Mouse (Mus musculus) hindbrain, embryonic 13.5 days (tissue): ENCODE measurements around the gene Creld1. TPM values are rescaled to one million over a fixed set of nuclear protein-coding genes. Genes with fewer than 3 reads are reported as not detected.

Source experiments
- ATAC-seq: fragments of 200-750 bp; cut with Nextera tagmentation; 2 replicates; pipeline ENCODE4 v1.8.0; 2017; ENCODE audit warnings: moderate TSS enrichment; ENCODE audit not compliant: low FRiP score
- H3K27ac ChIP-seq: fragments of 300-500 bp; sonication (generic); 2 replicates; pipeline ENCODE4 v1.5.1; 2015; ENCODE audit warnings: inconsistent platforms, mild to moderate bottlenecking, moderate library complexity
- H3K27me3 ChIP-seq: fragments of 300-500 bp; sonication (generic); 2 replicates; pipeline ENCODE4 v1.6.1; 2015; ENCODE audit warnings: mild to moderate bottlenecking, inconsistent platforms
- H3K36me3 ChIP-seq: fragments of 300-500 bp; sonication (generic); 2 replicates; pipeline ENCODE4 v1.6.1; 2015; ENCODE audit warnings: mild to moderate bottlenecking, inconsistent platforms
- H3K4me1 ChIP-seq: fragments of 300-500 bp; sonication (generic); replicated peaks from 2 replicates; pipeline ENCODE4 v1.6.1; 2015; ENCODE audit warnings: inconsistent platforms
- H3K4me2 ChIP-seq: fragments of 300-500 bp; sonication (generic); 2 replicates; pipeline ENCODE4 v1.6.1; 2015; ENCODE audit warnings: inconsistent platforms, mild to moderate bottlenecking, moderate library complexity
- H3K4me3 ChIP-seq: fragments of 300-500 bp; sonication (generic); 2 replicates; pipeline ENCODE4 v1.5.1; 2015; ENCODE audit warnings: mild to moderate bottlenecking, inconsistent platforms
- H3K9ac ChIP-seq: fragments of 300-500 bp; sonication (generic); 2 replicates; pipeline ENCODE4 v1.6.1; 2015; ENCODE audit warnings: mild to moderate bottlenecking, inconsistent platforms
- H3K9me3 ChIP-seq: fragments of 300-500 bp; sonication (generic); 2 replicates; pipeline ENCODE4 v1.6.1; 2016; ENCODE audit warnings: inconsistent platforms
- WGBS: fragments of 180-500 bp; shearing (Covaris S2); methylation state at CpG from one replicate; pipeline ENCODE4 v1.1.7; 2015; 5-methylcytosine and 5-hydroxymethylcytosine counted together
- polyA plus RNA-seq: library from polyadenylated mRNA; unstranded; fragments of >200 nt; fragmentation: Nextera tagmentation; extraction: Ambion mirVana; gene quantifications from 2 replicates; pipeline ENCODE4 v1.2.1, GENCODE M21; 2015

The Creld1 gene
- polyA plus RNA-seq, 1 experiment from 2014 or later, result 72.4 TPM

- H3K4me1 ChIP-seq, result peaks cover 21% of the 10 kb centered on the region
- H3K27me3 ChIP-seq, result peaks cover 53% of the 10 kb centered on the region
- WGBS, result 63% methylated on average over 10 of the region's 10 CpGs
- H3K9me3 ChIP-seq, result no peaks in the 10 kb centered on the region
- no peak overlapping the region for H3K27ac ChIP-seq
- peak overlapping the region; percentile 13; the same call in 1 of the 2 replicates for H3K9ac ChIP-seq
- H3K36me3 ChIP-seq, result no peaks in the 10 kb centered on the region
- no peak for ATAC-seq
- H3K4me3 ChIP-seq, result no peak overlapping the region
- H3K4me2 ChIP-seq, result no peak overlapping the region
Measured at GRCm38 (mm10) chr6:113472061-113472460, 11.0 kb upstream of the Creld1 start.

GRCm38 (mm10) chr6:113473246-113473645 lies 9.9 kb upstream of the Creld1 start:
- no peak overlapping the region for H3K27ac ChIP-seq
- H3K36me3 ChIP-seq, result no peaks in the 10 kb centered on the region
- 82% methylated on average over 2 of the region's 2 CpGs for WGBS

GRCm38 (mm10) chr6:113473715-113474114 lies 9.4 kb upstream of the Creld1 start:
- Histone ChIP-seq H3K36me3 (no peaks in the 10 kb centered on the region), H3K4me2 (no peak overlapping the region), H3K27ac (no peak overlapping the region), H3K9ac (no peak overlapping the region), H3K4me1 (peaks cover 21% of the 10 kb centered on the region), H3K9me3 (no peaks in the 10 kb centered on the region), H3K4me3 (no peak overlapping the region), H3K27me3 (peaks cover 44% of the 10 kb centered on the region)
- WGBS, result 91% methylated on average over 6 of the region's 6 CpGs
- ATAC-seq, result no peak

More at GRCm38 (mm10) chr6:113473246-113473645, 9.9 kb upstream of the Creld1 start:
- Histone ChIP-seq H3K4me3 (no peak overlapping the region), H3K27me3 (peaks cover 49% of the 10 kb centered on the region), H3K4me1 (peaks cover 21% of the 10 kb centered on the region), H3K9me3 (no peaks in the 10 kb centered on the region), H3K9ac (no peak overlapping the region), H3K4me2 (no peak overlapping the region)
- ATAC-seq, result no peak

GRCm38 (mm10) chr6:113477353-113477752 lies 5.7 kb upstream of the Creld1 start:
- Histone ChIP-seq H3K27me3 (peaks cover 16% of the 10 kb centered on the region), H3K27ac (no peak overlapping the region), H3K36me3 (no peaks in the 10 kb centered on the region), H3K4me2 (no peak overlapping the region), H3K9me3 (no peaks in the 10 kb centered on the region), H3K9ac (no peak overlapping the region), H3K4me3 (no peak overlapping the region), H3K4me1 (peaks cover 8% of the 10 kb centered on the region)
- 31% methylated on average over 7 of the region's 7 CpGs for WGBS
- ATAC-seq, result no peak

- H3K4me1 ChIP-seq, result peaks cover 17% of the 10 kb centered on the region
- 81% methylated on average over 10 of the region's 10 CpGs for WGBS
- H3K4me2 ChIP-seq, result no peak overlapping the region
- H3K9me3 ChIP-seq, result no peaks in the 10 kb centered on the region
- no peak overlapping the region for H3K4me3 ChIP-seq
- H3K27me3 ChIP-seq, result peaks cover 13% of the 10 kb centered on the region
- no peak overlapping the region for H3K27ac ChIP-seq
- H3K9ac ChIP-seq, result no peak overlapping the region
- H3K36me3 ChIP-seq, result no peaks in the 10 kb centered on the region
- no peak for ATAC-seq
Measured at GRCm38 (mm10) chr6:113478906-113479305, 4.2 kb upstream of the Creld1 start.

GRCm38 (mm10) chr6:113480555-113481373 lies 2.3 kb upstream of the Creld1 start:
- WGBS, result 70% methylated on average over 18 of the region's 18 CpGs
- Histone ChIP-seq H3K27ac (no peak overlapping the region), H3K36me3 (no peaks in the 10 kb centered on the region), H3K4me2 (no peak overlapping the region), H3K4me3 (no peak overlapping the region), H3K27me3 (peaks cover 11% of the 10 kb centered on the region), H3K9me3 (no peaks in the 10 kb centered on the region), H3K9ac (no peak overlapping the region), H3K4me1 (peaks cover 36% of the 10 kb centered on the region)
- no peak for ATAC-seq

- Histone ChIP-seq H3K36me3 (peaks cover under 1% of the 10 kb centered on the region), H3K27ac (peak overlapping the region; percentile 89), H3K9ac (peak overlapping the region; percentile 89), H3K4me1 (peaks cover 50% of the 10 kb centered on the region), H3K9me3 (no peaks in the 10 kb centered on the region), H3K4me3 (peak overlapping the region; percentile 56), H3K27me3 (peaks cover 7% of the 10 kb centered on the region; the same call in 1 of the 2 replicates), H3K4me2 (peak overlapping the region; percentile 91)
- WGBS, result under 1% methylated on average over 61 of the region's 65 CpGs
- ATAC-seq, result peak; percentile 58
Measured at GRCm38 (mm10) chr6:113482477-113483099, 509 bp upstream of the Creld1 start.

GRCm38 (mm10) chr6:113483729-113484128 lies 632 bp downstream of the Creld1 start:
- peak overlapping the region; percentile 89 for H3K27ac ChIP-seq
- H3K4me2 ChIP-seq, result peak overlapping the region; percentile 91
- ATAC-seq, result peak; percentile 62
- no peaks in the 10 kb centered on the region for H3K9me3 ChIP-seq
- peaks cover 12% of the 10 kb centered on the region for H3K36me3 ChIP-seq
- peak overlapping the region; percentile 89 for H3K9ac ChIP-seq
- H3K4me1 ChIP-seq, result peaks cover 50% of the 10 kb centered on the region
- peak overlapping the region; percentile 56 for H3K4me3 ChIP-seq
- 15% methylated on average over 10 of the region's 10 CpGs for WGBS
- H3K27me3 ChIP-seq, result peaks cover 7% of the 10 kb centered on the region; the same call in 1 of the 2 replicates

- Histone ChIP-seq H3K36me3 (peaks cover 46% of the 10 kb centered on the region), H3K9me3 (no peaks in the 10 kb centered on the region), H3K27me3 (no peaks in the 10 kb centered on the region), H3K27ac (no peak overlapping the region), H3K4me2 (no peak overlapping the region), H3K4me3 (no peak overlapping the region), H3K9ac (peak overlapping the region; percentile 24; the same call in 1 of the 2 replicates), H3K4me1 (peaks cover 44% of the 10 kb centered on the region)
- WGBS, result 68% methylated on average over 7 of the region's 7 CpGs
- no peak for ATAC-seq
Measured at GRCm38 (mm10) chr6:113487125-113487576, 4.1 kb downstream of the Creld1 start.

- Histone ChIP-seq H3K4me3 (no peak overlapping the region), H3K4me1 (peaks cover 31% of the 10 kb centered on the region), H3K36me3 (peaks cover 58% of the 10 kb centered on the region), H3K9me3 (no peaks in the 10 kb centered on the region), H3K9ac (no peak overlapping the region), H3K27me3 (no peaks in the 10 kb centered on the region), H3K4me2 (no peak overlapping the region), H3K27ac (no peak overlapping the region)
- ATAC-seq, result no peak
- WGBS, result 94% methylated on average over 14 of the region's 14 CpGs
Measured at GRCm38 (mm10) chr6:113489410-113489809, 6.3 kb downstream of the Creld1 start.

GRCm38 (mm10) chr6:113492101-113492864 lies 9.2 kb downstream of the Creld1 start:
- Histone ChIP-seq H3K4me1 (peaks cover 23% of the 10 kb centered on the region), H3K27me3 (peaks cover 16% of the 10 kb centered on the region), H3K36me3 (peaks cover 65% of the 10 kb centered on the region), H3K4me2 (no peak overlapping the region), H3K9ac (no peak overlapping the region), H3K4me3 (no peak overlapping the region), H3K27ac (no peak overlapping the region), H3K9me3 (no peaks in the 10 kb centered on the region)
- ATAC-seq, result no peak
- 82% methylated on average over 24 of the region's 24 CpGs for WGBS

- Histone ChIP-seq H3K4me3 (peak overlapping the region; percentile 38), H3K27ac (peak overlapping the region; percentile 30; the same call in 1 of the 2 replicates), H3K9ac (peak overlapping the region; percentile 62), H3K4me2 (peak overlapping the region; percentile 55), H3K27me3 (peaks cover 19% of the 10 kb centered on the region), H3K4me1 (peaks cover 20% of the 10 kb centered on the region), H3K36me3 (peaks cover 49% of the 10 kb centered on the region), H3K9me3 (no peaks in the 10 kb centered on the region)
- 2% methylated on average over 52 of the region's 54 CpGs for WGBS
- peak; percentile 57 for ATAC-seq
Measured at GRCm38 (mm10) chr6:113494258-113494788, 11.2 kb downstream of the Creld1 start.
